Mouse (Mus musculus): ENCODE data around the gene Plekhg1. TPM values are rescaled to one million over a fixed set of nuclear protein-coding genes. Genes with fewer than 3 reads are reported as not detected.
A peak's percentile ranks its signal among the peaks of the same experiment; 100 is the strongest.

Plekhg1 gene
- total RNA-seq, 2 experiments from 2014 or later = 9.1 to 11.8 TPM

DNA sequence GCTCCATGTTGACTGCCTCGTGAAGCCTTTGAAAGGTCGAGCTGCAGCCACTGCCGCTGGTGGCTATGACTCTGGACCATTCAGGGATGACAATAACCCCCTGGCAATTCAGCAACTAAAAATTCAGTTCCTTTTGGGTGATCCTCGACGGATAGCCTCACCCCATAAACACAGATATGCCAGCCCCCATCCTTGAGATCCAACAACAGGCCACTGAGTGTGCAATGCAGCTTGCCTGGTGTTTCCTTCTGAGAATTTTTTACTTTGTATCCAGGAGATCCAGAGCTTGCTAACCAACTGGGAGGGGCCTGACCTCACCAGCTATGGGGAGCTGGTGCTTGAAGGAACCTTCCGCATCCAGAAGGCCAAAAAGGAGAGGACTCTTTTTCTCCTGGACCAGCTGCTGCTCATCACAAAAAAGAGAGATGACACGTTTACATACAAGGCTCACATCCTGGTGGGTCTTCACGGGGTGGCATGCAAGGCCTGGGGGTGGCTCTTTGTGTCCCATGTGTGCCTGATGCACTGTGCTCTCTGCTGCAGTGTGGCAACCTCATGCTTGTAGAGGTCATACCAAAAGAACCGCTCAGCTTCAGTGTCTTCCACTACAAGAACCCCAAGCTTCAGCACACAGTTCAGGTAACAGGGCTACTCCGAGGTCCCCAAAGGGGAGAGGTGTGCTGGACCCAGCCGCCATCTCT lies 199.9 kb downstream of the Plekhg1 start:
- intact Hi-C loops (cut with DNase I) = loop anchor here (5.0 kb wide), 2 partner anchors 198 to 608 kb away; partner anchors contain the start of gene Plekhg1
- DNase-seq (ENCODE audit: low spot score in 2 of 2) = no peak

- no peak for DNase-seq (ENCODE audit: low spot score in 2 of 2)
- intact Hi-C loops (cut with DNase I) = loop anchor here (5.0 kb wide), 2 partner anchors 198 to 608 kb away; partner anchors contain the start of gene Plekhg1
Measured at GRCm38 (mm10) chr10:3940596-3940975, 200.4 kb downstream of the Plekhg1 start.

GRCm38 (mm10) chr10:3941054-3941757 lies 201.0 kb downstream of the Plekhg1 start:
- intact Hi-C loops (cut with DNase I) = loop anchor here (5.0 kb wide), 2 partner anchors 199 to 609 kb away; partner anchors contain the start of gene Plekhg1
- no peak for DNase-seq (ENCODE audit: low spot score in 2 of 2)

DNA sequence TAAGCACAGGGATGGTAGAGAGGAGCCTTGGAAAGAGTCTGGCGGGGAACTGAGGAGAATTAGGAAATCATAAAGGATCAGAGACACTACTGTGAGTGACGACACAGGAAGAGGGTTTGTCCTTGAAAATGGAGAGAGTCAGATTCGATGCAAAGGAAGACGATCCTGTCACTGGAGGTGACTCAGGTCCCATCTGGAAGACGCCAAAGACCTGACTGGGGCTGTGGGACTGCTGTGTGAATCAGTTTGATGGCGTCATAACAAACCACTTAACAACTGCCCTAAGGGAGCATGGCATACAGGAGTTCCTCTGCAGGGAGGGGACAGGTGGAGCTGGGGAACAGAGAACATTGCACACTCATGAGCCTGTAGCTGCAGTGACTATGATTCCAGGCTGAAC lies 202.1 kb downstream of the Plekhg1 start:
- DNase-seq (ENCODE audit: low spot score in 2 of 2) = no peak
- intact Hi-C loops (cut with DNase I) = loop anchor here (5.0 kb wide), 2 partner anchors 200 to 610 kb away; partner anchors contain the start of gene Plekhg1

- DNase-seq (ENCODE audit: low spot score in 2 of 2) = peak; percentile 25 to 43
- intact Hi-C loops (cut with DNase I) = loop anchor here (1.0 to 5.0 kb wide), 4 partner anchors 201 to 611 kb away; partner anchors contain the start of gene Plekhg1
Measured at GRCm38 (mm10) chr10:3943492-3944395, 203.6 kb downstream of the Plekhg1 start.

DNA sequence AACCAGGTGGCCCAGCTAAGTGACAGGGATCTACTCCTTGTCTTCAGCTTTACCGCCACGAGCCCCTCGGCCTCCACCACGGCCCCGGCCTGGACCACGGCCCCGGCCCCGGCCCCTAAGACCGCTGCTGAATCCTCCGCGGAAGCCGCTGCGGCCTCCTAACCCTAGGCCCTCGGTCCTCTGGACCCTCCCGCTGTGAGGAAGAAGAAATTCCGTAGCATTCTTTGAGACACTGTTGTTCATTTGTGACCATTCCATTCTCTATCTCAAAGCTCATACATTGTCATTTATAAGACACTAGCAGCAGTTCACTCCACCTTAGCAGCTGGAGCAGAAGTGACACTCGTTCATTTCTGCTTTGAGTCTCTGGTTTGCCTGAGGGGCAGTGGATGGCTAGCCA lies 206.7 kb downstream of the Plekhg1 start:
- intact Hi-C loops (cut with DNase I) = no loop called here

GRCm38 (mm10) chr10:3947346-3947745 lies 207.2 kb downstream of the Plekhg1 start:
- intact Hi-C loops (cut with DNase I) = no loop called here
- DNase-seq (ENCODE audit: low spot score in 2 of 2) = no peak

More for the DNA sequence above, 206.7 kb downstream of the Plekhg1 start:
- no peak for DNase-seq (ENCODE audit: low spot score in 2 of 2)

DNA sequence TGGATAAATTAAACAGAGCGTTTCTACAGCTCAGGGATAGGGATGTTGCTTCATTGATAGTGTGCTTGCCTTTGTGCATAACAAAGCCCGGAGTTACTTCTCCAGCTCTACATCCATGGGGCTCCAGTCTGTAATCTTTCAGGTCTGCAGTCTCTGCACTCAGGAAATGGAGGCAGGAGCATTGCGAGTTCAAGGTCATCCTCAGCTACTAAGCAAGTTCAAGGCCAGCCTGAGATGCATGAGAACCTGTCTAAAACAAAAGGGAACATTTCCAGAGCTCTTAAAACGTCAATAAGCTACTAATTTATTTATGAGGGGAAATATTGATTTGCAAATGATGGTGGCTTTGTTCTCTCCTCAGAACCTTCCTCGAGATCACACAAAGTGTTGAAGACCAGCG lies 209.1 kb downstream of the Plekhg1 start:
- intact Hi-C loops (cut with DNase I) = no loop called here
- DNase-seq (ENCODE audit: low spot score in 2 of 2) = no peak

DNA sequence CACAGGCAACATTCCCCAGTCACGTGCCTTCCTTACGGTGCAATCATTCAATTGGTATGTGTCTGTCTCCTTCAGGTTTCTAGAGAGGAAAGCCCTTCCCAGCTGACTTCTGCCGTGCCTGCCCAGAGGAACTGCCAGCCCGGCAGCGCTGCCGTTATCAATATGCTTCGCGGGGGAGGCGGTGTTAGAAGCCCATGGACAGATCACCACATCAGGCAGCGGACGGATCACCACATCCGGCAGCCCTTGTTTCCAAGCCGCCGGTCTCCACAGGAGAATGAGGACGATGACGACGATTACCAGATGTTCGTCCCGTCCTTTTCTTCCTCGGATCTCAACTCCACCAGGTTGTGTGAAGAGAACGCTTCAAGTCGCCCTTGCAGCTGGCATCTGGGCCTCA lies 216.3 kb downstream of the Plekhg1 start:
- DNase-seq (ENCODE audit: low spot score in 2 of 2) = no peak

GRCm38 (mm10) chr10:3958591-3958990 lies 218.4 kb downstream of the Plekhg1 start:
- intact Hi-C loops (cut with DNase I) = no loop called here
- no peak for DNase-seq (ENCODE audit: low spot score in 2 of 2)

More for the DNA sequence above, 216.3 kb downstream of the Plekhg1 start:
- intact Hi-C loops (cut with DNase I) = no loop called here

- no peak for DNase-seq (ENCODE audit: low spot score in 2 of 2)
- intact Hi-C loops (cut with DNase I) = no loop called here
Measured at GRCm38 (mm10) chr10:3969026-3969425, 228.9 kb downstream of the Plekhg1 start.

- intact Hi-C loops (cut with DNase I) = no loop called here
- no peak for DNase-seq (ENCODE audit: low spot score in 2 of 2)
Measured at GRCm38 (mm10) chr10:3972237-3972636, 232.1 kb downstream of the Plekhg1 start.

DNA sequence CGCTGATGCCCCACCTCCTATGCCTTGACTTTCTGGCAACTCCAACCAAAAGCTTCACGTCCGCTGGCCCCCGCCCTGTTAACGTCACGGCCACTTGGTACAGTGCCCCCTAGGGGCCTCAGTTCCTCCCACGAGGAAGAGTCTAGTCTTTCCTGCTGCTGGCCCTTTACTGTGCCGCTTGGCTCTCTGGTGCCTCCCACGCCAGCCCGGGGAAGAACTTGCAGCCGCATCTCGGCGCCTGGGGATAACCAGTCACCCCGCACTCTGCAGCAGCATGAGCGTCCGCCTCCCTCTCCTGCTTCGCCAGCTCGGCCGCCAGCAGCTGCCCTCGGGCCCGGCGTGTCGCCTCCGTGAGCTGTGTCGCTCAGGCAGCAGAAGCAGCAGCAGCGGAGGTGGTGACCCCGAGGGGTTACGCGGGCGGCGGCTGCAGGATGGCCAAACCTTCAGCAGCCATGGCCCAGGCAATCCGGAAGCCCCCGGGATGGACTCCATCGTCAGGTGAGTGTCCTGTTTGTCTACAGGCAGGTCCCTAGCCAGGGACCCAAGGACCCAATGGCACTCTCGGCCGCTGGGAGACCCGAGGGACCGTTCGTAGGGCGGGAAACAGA lies 232.9 kb downstream of the Plekhg1 start, which contains the start of gene Mthfd1l:
Mthfd1l (plus strand) TSS at position 138 of the 608 bp plus-strand sequence.
- peak; percentile 79 to 84 for DNase-seq (ENCODE audit: low spot score in 2 of 2)
- intact Hi-C loops (cut with DNase I) = no loop called here

DNA sequence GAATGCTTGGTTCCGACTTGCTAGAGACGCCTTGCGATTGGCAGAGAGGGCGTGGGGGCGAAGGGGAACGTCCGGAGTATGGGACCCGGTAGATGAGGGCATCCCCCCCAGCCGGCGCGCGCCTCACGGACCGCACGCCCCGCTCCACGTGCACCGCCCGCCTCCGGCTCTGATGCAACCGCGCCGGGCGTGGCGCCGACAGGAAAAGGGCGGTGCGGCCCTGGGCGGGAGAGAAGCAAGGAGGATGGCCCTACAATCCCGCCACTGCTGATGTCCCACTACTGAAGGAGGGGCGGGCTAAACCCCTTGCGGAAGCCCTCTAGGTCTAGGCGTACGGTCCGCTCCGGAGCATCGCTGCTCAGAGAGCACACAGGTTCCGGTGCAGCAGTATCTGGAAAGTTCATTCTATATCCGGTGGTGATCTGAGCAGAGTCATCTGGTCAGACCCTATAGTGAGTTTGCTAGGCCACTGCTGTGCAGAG lies 233.5 kb downstream of the Plekhg1 start:
- intact Hi-C loops (cut with DNase I) = no loop called here
- peak; percentile 86 to 89 for DNase-seq (ENCODE audit: low spot score in 2 of 2)

DNA sequence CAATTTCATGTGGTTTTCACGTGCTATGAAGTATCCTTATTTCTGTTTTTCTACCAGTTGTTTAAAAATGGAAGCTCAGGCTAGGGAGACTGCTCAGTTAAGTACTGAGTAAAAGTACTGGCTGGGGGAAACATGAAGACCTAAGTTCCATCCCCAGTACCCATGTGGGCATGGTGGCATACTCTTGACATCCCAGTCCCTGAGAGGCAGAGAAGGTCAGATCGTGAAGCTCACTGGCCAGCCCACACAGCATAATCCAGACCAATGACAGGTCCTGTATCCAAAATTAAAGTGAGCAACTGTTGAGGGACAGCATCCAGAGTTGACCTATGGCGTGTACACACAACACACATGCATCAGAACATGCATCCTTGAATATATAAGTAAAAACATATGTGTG lies 234.2 kb downstream of the Plekhg1 start:
- intact Hi-C loops (cut with DNase I) = no loop called here
- DNase-seq (ENCODE audit: low spot score in 2 of 2) = no peak

DNA sequence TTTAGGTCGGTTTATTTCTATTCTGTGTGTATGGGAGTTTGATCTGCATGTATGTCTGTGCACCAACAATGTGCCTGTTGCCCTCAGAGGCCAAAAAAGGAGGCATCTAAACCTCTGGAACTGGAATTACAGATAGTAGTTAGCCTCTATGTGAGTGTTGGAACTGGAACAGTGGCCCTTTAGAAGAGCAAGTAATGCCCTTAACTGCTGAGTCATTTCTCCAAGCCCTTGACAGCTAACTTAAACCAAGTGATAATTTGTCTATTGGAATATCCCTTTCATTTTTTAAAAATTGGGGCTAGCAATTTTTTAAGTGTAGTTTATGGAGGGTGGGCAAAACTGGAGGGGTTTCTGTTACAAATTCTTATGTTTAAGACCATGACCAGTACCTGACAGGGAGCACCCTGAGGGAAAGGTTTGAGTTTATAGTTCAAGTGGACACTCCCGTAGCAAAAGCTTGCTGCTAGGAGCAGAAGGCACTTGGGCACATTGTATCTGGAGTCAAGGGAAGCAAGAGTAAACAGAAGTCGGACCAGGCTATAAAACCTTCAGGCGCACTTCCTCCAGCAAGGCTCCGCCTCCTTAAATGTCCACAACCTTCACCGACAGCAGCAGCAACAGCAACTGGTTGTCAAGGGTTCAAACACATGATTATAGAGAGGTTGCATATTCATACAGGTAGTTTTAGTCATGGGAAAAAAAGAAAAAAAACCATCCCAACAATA lies 235.9 kb downstream of the Plekhg1 start:
- intact Hi-C loops (cut with DNase I) = no loop called here
- no peak for DNase-seq (ENCODE audit: low spot score in 2 of 2)

DNA sequence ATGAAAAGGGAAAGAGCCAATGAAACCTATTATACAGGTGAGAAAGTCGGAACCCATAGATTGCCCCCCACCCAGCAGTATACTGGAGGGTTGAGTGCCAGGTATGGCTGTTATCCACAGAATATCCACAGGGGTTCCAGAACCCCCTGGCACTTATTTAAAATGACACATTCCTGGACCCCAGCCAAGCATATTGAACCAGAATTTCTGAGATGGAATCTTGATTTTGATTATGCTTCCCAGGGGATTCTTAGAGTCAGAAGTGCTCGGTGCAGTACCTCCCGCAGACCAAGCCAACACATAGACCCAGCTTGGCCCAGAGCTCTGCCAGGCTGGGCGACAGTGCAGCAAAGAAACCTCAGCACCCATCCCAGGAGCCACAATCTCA lies 236.5 kb downstream of the Plekhg1 start:
- no peak for DNase-seq (ENCODE audit: low spot score in 2 of 2)
- intact Hi-C loops (cut with DNase I) = no loop called here

DNA sequence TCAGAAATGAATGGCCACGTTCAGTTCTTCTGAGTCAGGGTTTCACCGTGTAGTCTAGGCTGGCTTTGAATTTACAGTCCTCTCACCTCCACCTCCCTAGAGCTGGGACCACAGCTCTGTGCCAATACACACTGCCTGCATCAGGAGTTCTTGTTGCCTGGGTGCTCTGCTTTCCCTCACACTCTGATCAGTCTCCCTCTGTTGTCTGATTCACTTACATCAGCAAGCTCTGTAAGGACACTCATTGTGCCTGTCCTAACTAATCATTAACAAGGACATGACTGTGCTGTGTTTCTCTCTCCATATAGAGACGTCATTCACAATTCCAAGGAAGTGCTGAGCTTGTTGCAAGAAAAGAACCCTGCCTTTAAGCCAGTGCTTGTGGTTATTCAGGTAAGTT lies 238.2 kb downstream of the Plekhg1 start:
- intact Hi-C loops (cut with DNase I) = no loop called here
- no peak for DNase-seq (ENCODE audit: low spot score in 2 of 2)
